In the genomic region with DNA sequence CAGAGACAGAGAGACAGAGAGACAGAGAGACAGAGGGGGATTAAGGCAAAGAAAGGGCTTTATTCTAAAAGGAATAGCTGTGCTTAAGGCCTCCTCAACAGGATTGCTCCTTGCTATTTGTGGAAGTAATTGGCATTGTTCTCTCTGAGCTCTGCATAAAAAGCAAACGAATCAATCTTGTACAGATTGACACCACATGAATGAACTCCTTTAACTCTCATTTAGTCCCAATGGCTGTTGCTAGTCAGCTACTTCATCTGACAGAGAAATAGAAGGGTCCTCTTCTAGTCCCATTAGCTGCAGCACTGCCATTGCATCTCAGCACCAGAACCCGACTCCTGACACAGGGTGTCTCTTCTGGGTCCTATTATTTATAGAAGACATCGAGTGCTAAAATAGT, we compare ENCODE assay signal across 24 mouse cellular contexts.
DNase-seq lines count a peak whose midpoint lies in the region; ATAC-seq and TF ChIP-seq lines count a peak whose summit lies in the region.
"Had no signal": no experiment of that assay in that cellular context is flagged by ENCODE, and none has a peak within 500 bp of the region (broad histone marks: within the 10 kb centered on the region; RNA-seq: fewer than 3 reads in every experiment).

No protein-coding gene starts in this region.

- no peaks in the 10 kb centered on the region for H3K36me3 ChIP-seq in hindbrain, embryonic 11.5 days (ENCODE audit: control insufficient read depth, insufficient read depth, low read length)
- H3K36me3 ChIP-seq in hindbrain, embryonic 10.5 days: no peaks in the 10 kb centered on the region
- H3K36me3 ChIP-seq in forebrain, embryonic 13.5 days (ENCODE audit: poor library complexity, severe bottlenecking): no peaks in the 10 kb centered on the region
- no peaks in the 10 kb centered on the region for H3K36me3 ChIP-seq in neural tube, embryonic 13.5 days
- H3K36me3 ChIP-seq: embryonic facial prominence, embryonic 13.5 days; hindbrain, embryonic 13.5 days had no signal

- peak; percentile 55 for ATAC-seq in hindbrain, embryonic 11.5 days (ENCODE audit: low FRiP score)
- 0 out of 2 replicates have a peak, but pooled peaks have one; percentile 24 for ATAC-seq in forebrain, embryonic 13.5 days
- ATAC-seq in neural tube, embryonic 13.5 days (ENCODE audit: low read depth): peak; percentile 25; the same call in 1 of the 2 replicates
- ATAC-seq: intestine, postnatal 0 days; midbrain, embryonic 16.5 days had no signal

- H3K9me3 ChIP-seq in hindbrain, embryonic 11.5 days (ENCODE audit: control insufficient read depth, low read length): no peaks in the 10 kb centered on the region
- H3K9me3 ChIP-seq in hindbrain, embryonic 10.5 days: 0 out of 2 replicates have a peak, but pooled peaks cover under 1% of the 10 kb centered on the region
- no peaks in the 10 kb centered on the region for H3K9me3 ChIP-seq in forebrain, embryonic 13.5 days (replicated peaks)
- H3K9me3 ChIP-seq in neural tube, embryonic 13.5 days: no peaks in the 10 kb centered on the region
- H3K9me3 ChIP-seq: embryonic facial prominence, embryonic 13.5 days; hindbrain, embryonic 13.5 days had no signal

- 37% methylated on average over 3 of the region's 3 CpGs for WGBS in hindbrain, embryonic 11.5 days
- WGBS in hindbrain, embryonic 10.5 days: 52% methylated on average over 3 of the region's 3 CpGs
- 22% methylated on average over 3 of the region's 3 CpGs for WGBS in forebrain, embryonic 13.5 days
- WGBS in neural tube, embryonic 13.5 days: 14% methylated on average over 3 of the region's 3 CpGs

- H3K9ac ChIP-seq in hindbrain, embryonic 11.5 days (ENCODE audit: low read depth, low read length): no peak overlapping the region
- no peak overlapping the region for H3K9ac ChIP-seq in forebrain, embryonic 13.5 days
- H3K9ac ChIP-seq in neural tube, embryonic 13.5 days: no peak overlapping the region
- H3K9ac ChIP-seq: embryonic facial prominence, embryonic 13.5 days; hindbrain, embryonic 13.5 days; liver, embryonic 14.5 days had no signal

- H3K27me3 ChIP-seq in hindbrain, embryonic 11.5 days (ENCODE audit: control insufficient read depth, insufficient read depth, low read length): no peaks in the 10 kb centered on the region
- no peaks in the 10 kb centered on the region for H3K27me3 ChIP-seq in hindbrain, embryonic 10.5 days (ENCODE audit: insufficient read depth, poor library complexity, severe bottlenecking)
- no peaks in the 10 kb centered on the region for H3K27me3 ChIP-seq in forebrain, embryonic 13.5 days
- no peaks in the 10 kb centered on the region for H3K27me3 ChIP-seq in neural tube, embryonic 13.5 days
- H3K27me3 ChIP-seq: embryonic facial prominence, embryonic 13.5 days; hindbrain, embryonic 13.5 days had no signal

- no peak for TF ChIP-seq POLR2A in brain, embryonic 14.5 days (IDR thresholded peaks at IDR 0.05; ENCODE audit: borderline replicate concordance, extremely low read depth, insufficient read depth, insufficient read length, poor library complexity, severe bottlenecking)

- no peak overlapping the region for H3K27ac ChIP-seq in hindbrain, embryonic 11.5 days (ENCODE audit: low read depth, low read length)
- no peak overlapping the region for H3K27ac ChIP-seq in hindbrain, embryonic 10.5 days
- H3K27ac ChIP-seq in forebrain, embryonic 13.5 days: no peak overlapping the region
- no peak overlapping the region for H3K27ac ChIP-seq in neural tube, embryonic 13.5 days (replicated peaks)
- H3K27ac ChIP-seq: embryonic facial prominence, embryonic 13.5 days; hindbrain, embryonic 13.5 days; liver, embryonic 14.5 days; macrophage had no signal

- no peaks in the 10 kb centered on the region for H3K4me1 ChIP-seq in hindbrain, embryonic 11.5 days (replicated peaks; ENCODE audit: control insufficient read depth, insufficient read depth, low read length)
- H3K4me1 ChIP-seq in hindbrain, embryonic 10.5 days (replicated peaks): peaks cover 10% of the 10 kb centered on the region; the same call in 1 of the 2 replicates
- H3K4me1 ChIP-seq in forebrain, embryonic 13.5 days: peaks cover 6% of the 10 kb centered on the region
- peaks cover 19% of the 10 kb centered on the region for H3K4me1 ChIP-seq in neural tube, embryonic 13.5 days (replicated peaks)
- H3K4me1 ChIP-seq: embryonic facial prominence, embryonic 13.5 days had no signal

- intact Hi-C loops in left cerebral cortex, postnatal 36 days (cut with DNase I): no loop called here

- no peak for TF ChIP-seq CTCF in brain, embryonic 14.5 days (IDR thresholded peaks at IDR 0.05; ENCODE audit: borderline replicate concordance, extremely low read depth, insufficient read depth, insufficient read length)

- peak; percentile 10 for DNase-seq in hindbrain, embryonic 11.5 days (ENCODE audit: low spot score)
- no peak for DNase-seq in hindbrain, embryonic 10.5 days (ENCODE audit: low spot score)
- DNase-seq in brain, embryonic 14.5 days (ENCODE audit: low read depth): peak; percentile 50
- no peak for DNase-seq in left cerebral cortex, postnatal 36 days (ENCODE audit: low spot score in 2 of 2)
- DNase-seq: adrenal gland, postnatal 25 days; B cell, adult 2 months; cerebellum, adult 2 months; cerebellum, postnatal 14 days; gastrocnemius, postnatal 10 days; heart, postnatal 14 days; kidney, adult 9 months; kidney, postnatal 10 days; liver; lung, adult 2 months; lung, postnatal 10 days; thymus, postnatal 4 days had no signal

- no peak overlapping the region for H3K4me3 ChIP-seq in hindbrain, embryonic 11.5 days (ENCODE audit: low read depth, low read length)
- H3K4me3 ChIP-seq in hindbrain, embryonic 10.5 days: no peak overlapping the region
- no peak overlapping the region for H3K4me3 ChIP-seq in forebrain, embryonic 13.5 days
- no peak overlapping the region for H3K4me3 ChIP-seq in neural tube, embryonic 13.5 days
- H3K4me3 ChIP-seq: embryonic facial prominence, embryonic 13.5 days; hindbrain, embryonic 13.5 days had no signal

- no peak overlapping the region for H3K4me2 ChIP-seq in hindbrain, embryonic 11.5 days (replicated peaks; ENCODE audit: low read depth, low read length)
- no peak overlapping the region for H3K4me2 ChIP-seq in forebrain, embryonic 13.5 days
- no peak overlapping the region for H3K4me2 ChIP-seq in neural tube, embryonic 13.5 days
- H3K4me2 ChIP-seq: embryonic facial prominence, embryonic 13.5 days; hindbrain, embryonic 13.5 days had no signal

Comparison
In these comparisons a context has a peak if more than half of its experiments do, and no peak if none do; other contexts are left out.
1. DNase-seq: peak in hindbrain, embryonic 11.5 days (single experiment) and brain, embryonic 14.5 days (single experiment); none in hindbrain, embryonic 10.5 days (single experiment) and left cerebral cortex, postnatal 36 days (0 of 2).
2. Peak in every context shown above with its lines, with median percentiles within 50 percentile points of each other: ATAC-seq.